Mouse (Mus musculus) urinary bladder, adult 2 months (tissue): ENCODE data around the gene Gm49450. TPM values are rescaled to one million over a fixed set of nuclear protein-coding genes. Genes with fewer than 3 reads are reported as not detected.
"Not testable (repeated sequence)": the region's sequence is repeated elsewhere in the genome, so short reads cannot be mapped to it uniquely, and the experiment has no call there.

Experiments used
- DNase-seq: peaks from one replicate; pipeline ENCODE4 v3.0.0; 2022; ENCODE audit warnings: low spot score
- polyA plus RNA-seq: library from polyadenylated mRNA; depleted of rRNA; stranded (reverse); fragments of >200 nt; gene quantifications from 2 replicates; pipeline ENCODE4 v1.2.3, GENCODE M21; 2012

Gene Gm49450
- polyA plus RNA-seq, 1 experiment: 0.30 TPM

- no peak for DNase-seq
Measured at GRCm38 (mm10) chr15:98954425-98955253, 1.3 kb upstream of the Gm49450 start.

GRCm38 (mm10) chr15:98952751-98953400 is 475 bp downstream of the Gm49450 start:
- DNase-seq: peak; percentile 72

GRCm38 (mm10) chr15:98952063-98952455 is 1.3 kb downstream of the Gm49450 start:
- DNase-seq: no peak

- not testable (repeated sequence) for DNase-seq
Measured at GRCm38 (mm10) chr15:98951122-98952062, 2.0 kb downstream of the Gm49450 start.

GRCm38 (mm10) chr15:98949607-98949892 is 3.8 kb downstream of the Gm49450 start:
- DNase-seq: no peak

GRCm38 (mm10) chr15:98948857-98949606 is 4.3 kb downstream of the Gm49450 start:
- DNase-seq: no peak

- no peak for DNase-seq
Measured at GRCm38 (mm10) chr15:98948382-98948781, 5.0 kb downstream of the Gm49450 start.

- DNase-seq: no peak
Measured at GRCm38 (mm10) chr15:98947884-98948283, 5.5 kb downstream of the Gm49450 start.

GRCm38 (mm10) chr15:98943133-98943532 is 10.2 kb downstream of the Gm49450 start:
- DNase-seq: no peak

- no peak for DNase-seq
Measured at GRCm38 (mm10) chr15:98942081-98942480, 11.3 kb downstream of the Gm49450 start.

GRCm38 (mm10) chr15:98941539-98941938 is 11.8 kb downstream of the Gm49450 start:
- no peak for DNase-seq

GRCm38 (mm10) chr15:98940816-98941215 is 12.5 kb downstream of the Gm49450 start:
- DNase-seq: no peak

GRCm38 (mm10) chr15:98934217-98934839 is 19.0 kb downstream of the Gm49450 start, which contains the start of gene Tuba1b:
Tuba1b (minus strand) TSS chr15:98934565.
- peak; percentile 86 for DNase-seq

- peak; percentile 79 for DNase-seq
Measured at GRCm38 (mm10) chr15:98933833-98934216, 19.5 kb downstream of the Gm49450 start.

GRCm38 (mm10) chr15:98933004-98933671 is 20.2 kb downstream of the Gm49450 start:
- DNase-seq: not testable (repeated sequence)

GRCm38 (mm10) chr15:98930998-98931397 is 22.4 kb downstream of the Gm49450 start:
- DNase-seq: no peak

GRCm38 (mm10) chr15:98930017-98930734 is 23.2 kb downstream of the Gm49450 start:
- no peak for DNase-seq

- no peak for DNase-seq
Measured at GRCm38 (mm10) chr15:98928598-98929240, 24.6 kb downstream of the Gm49450 start.

GRCm38 (mm10) chr15:98927566-98927965 is 25.8 kb downstream of the Gm49450 start:
- no peak for DNase-seq
